Mouse (Mus musculus) bone marrow macrophage, adult 2 months (primary cell): ENCODE results near the gene Dennd1a. TPM values are rescaled to one million over a fixed set of nuclear protein-coding genes. Genes with fewer than 3 reads are reported as not detected.

Source experiments
- H3K27ac ChIP-seq: 2 replicates; pipeline ENCODE4 v1.5.1; 2012; ENCODE audit warnings: low read depth, low read length; ENCODE audit not compliant: insufficient read depth
- H3K4me1 ChIP-seq: 2 replicates; pipeline ENCODE4 v1.6.1; 2012; ENCODE audit warnings: low read length; ENCODE audit not compliant: control insufficient read depth, insufficient read depth
- H3K4me3 ChIP-seq: 2 replicates; pipeline ENCODE4 v1.5.1; 2012; ENCODE audit warnings: mild to moderate bottlenecking, low read length, moderate library complexity; ENCODE audit not compliant: insufficient read depth
- CTCF ChIP-seq: IDR thresholded peaks from 2 replicates; pipeline ENCODE4 v1.5.1; 2012; ENCODE audit warnings: low read depth, mild to moderate bottlenecking, low read length, moderate library complexity
- POLR2A ChIP-seq: IDR thresholded peaks from 2 replicates; pipeline ENCODE4 v1.6.1; 2012; ENCODE audit warnings: mild to moderate bottlenecking, low read depth, low read length, borderline replicate concordance
- polyA plus RNA-seq: library from polyadenylated mRNA; stranded (reverse); fragments of >200 nt; gene quantifications from 2 replicates; pipeline ENCODE4 v1.2.4, GENCODE M21; 2012; ENCODE audit not compliant: missing spikeins, insufficient read depth, insufficient read length

Gene Dennd1a
- polyA plus RNA-seq, 1 experiment = 73.7 TPM

- Histone ChIP-seq H3K4me1 (peaks cover 9% of the 10 kb centered on the region), H3K4me3 (no peak overlapping the region), H3K27ac (no peak overlapping the region)
- TF ChIP-seq CTCF (no peak), POLR2A (no peak)
Measured at GRCm38 (mm10) chr2:38205281-38205680, 81.9 kb downstream of the Dennd1a start.

- H3K4me3 ChIP-seq = no peak overlapping the region
- no peak for TF ChIP-seq CTCF
- TF ChIP-seq POLR2A = no peak
- peaks cover 7% of the 10 kb centered on the region for H3K4me1 ChIP-seq
- H3K27ac ChIP-seq = no peak overlapping the region
Measured at GRCm38 (mm10) chr2:38204696-38205095, 82.5 kb downstream of the Dennd1a start.

- Histone ChIP-seq H3K4me1 (peaks cover 7% of the 10 kb centered on the region), H3K4me3 (no peak overlapping the region), H3K27ac (no peak overlapping the region)
- TF ChIP-seq CTCF = no peak
- no peak for TF ChIP-seq POLR2A
Measured at GRCm38 (mm10) chr2:38198072-38198471, 89.1 kb downstream of the Dennd1a start.

- no peak overlapping the region for H3K27ac ChIP-seq
- TF ChIP-seq POLR2A (no peak), CTCF (no peak)
- H3K4me3 ChIP-seq = no peak overlapping the region
- H3K4me1 ChIP-seq = peaks cover 4% of the 10 kb centered on the region; the same call in 1 of the 2 replicates
Measured at GRCm38 (mm10) chr2:38196199-38197060, 90.8 kb downstream of the Dennd1a start.

GRCm38 (mm10) chr2:38192007-38192406 is 95.2 kb downstream of the Dennd1a start:
- Histone ChIP-seq H3K4me3 (no peak overlapping the region), H3K4me1 (peaks cover 2% of the 10 kb centered on the region; the same call in 1 of the 2 replicates), H3K27ac (no peak overlapping the region)
- TF ChIP-seq POLR2A = no peak
- TF ChIP-seq CTCF = no peak

GRCm38 (mm10) chr2:38191601-38192000 is 95.6 kb downstream of the Dennd1a start:
- no peak overlapping the region for H3K27ac ChIP-seq
- H3K4me1 ChIP-seq = peaks cover 2% of the 10 kb centered on the region; the same call in 1 of the 2 replicates
- TF ChIP-seq CTCF (no peak), POLR2A (no peak)
- no peak overlapping the region for H3K4me3 ChIP-seq

GRCm38 (mm10) chr2:38186438-38186837 is 100.8 kb downstream of the Dennd1a start:
- no peak overlapping the region for H3K27ac ChIP-seq
- TF ChIP-seq CTCF (no peak), POLR2A (no peak)
- no peak overlapping the region for H3K4me3 ChIP-seq
- H3K4me1 ChIP-seq = 0 out of 2 replicates have a peak, but pooled peaks cover 2% of the 10 kb centered on the region

GRCm38 (mm10) chr2:38184977-38185376 is 102.2 kb downstream of the Dennd1a start:
- no peak overlapping the region for H3K4me3 ChIP-seq
- no peak for TF ChIP-seq CTCF
- TF ChIP-seq POLR2A = no peak
- 0 out of 2 replicates have a peak, but pooled peaks cover 2% of the 10 kb centered on the region for H3K4me1 ChIP-seq
- H3K27ac ChIP-seq = no peak overlapping the region

GRCm38 (mm10) chr2:38183881-38184280 is 103.3 kb downstream of the Dennd1a start:
- no peak overlapping the region for H3K4me3 ChIP-seq
- H3K27ac ChIP-seq = no peak overlapping the region
- TF ChIP-seq POLR2A (no peak), CTCF (no peak)
- H3K4me1 ChIP-seq = 0 out of 2 replicates have a peak, but pooled peaks cover 2% of the 10 kb centered on the region

- Histone ChIP-seq H3K4me3 (no peak overlapping the region), H3K4me1 (0 out of 2 replicates have a peak, but pooled peaks cover 2% of the 10 kb centered on the region), H3K27ac (no peak overlapping the region)
- TF ChIP-seq CTCF (no peak), POLR2A (no peak)
Measured at GRCm38 (mm10) chr2:38182283-38182682, 104.9 kb downstream of the Dennd1a start.
